Mouse (Mus musculus): ENCODE results near the gene Cib1.

The Cib1 gene

GRCm38 (mm10) chr7:80231971-80232488 is 583 bp downstream of the Cib1 start:
- no peak for DNase-seq

- DNase-seq, result no peak
These were observed 2.4 kb downstream of the Cib1 start for GRCm38 (mm10) chr7:80230196-80230595.

- DNase-seq, result no peak
These were observed 5.5 kb downstream of the Cib1 start for GRCm38 (mm10) chr7:80227065-80227464.

GRCm38 (mm10) chr7:80221179-80221750 is 11.3 kb downstream of the Cib1 start:
- no peak for DNase-seq

GRCm38 (mm10) chr7:80220237-80220797 is 12.3 kb downstream of the Cib1 start:
- no peak for DNase-seq

GRCm38 (mm10) chr7:80218666-80219065 is 13.9 kb downstream of the Cib1 start:
- DNase-seq, result no peak

GRCm38 (mm10) chr7:80216566-80216965 is 16.0 kb downstream of the Cib1 start:
- no peak for DNase-seq

- DNase-seq, result peak; percentile 89
These were observed 17.2 kb downstream of the Cib1 start for GRCm38 (mm10) chr7:80215398-80215797.

GRCm38 (mm10) chr7:80214459-80214858 is 18.2 kb downstream of the Cib1 start:
- no peak for DNase-seq

GRCm38 (mm10) chr7:80213604-80214003 is 19.0 kb downstream of the Cib1 start:
- DNase-seq, result no peak

GRCm38 (mm10) chr7:80210982-80211381 is 21.6 kb downstream of the Cib1 start:
- no peak for DNase-seq

GRCm38 (mm10) chr7:80209669-80210068 is 22.9 kb downstream of the Cib1 start:
- peak; percentile 70 for DNase-seq

GRCm38 (mm10) chr7:80208738-80209430 is 23.7 kb downstream of the Cib1 start:
- no peak for DNase-seq

GRCm38 (mm10) chr7:80208026-80208642 is 24.5 kb downstream of the Cib1 start:
- DNase-seq, result no peak

- no peak for DNase-seq
These were observed 25.3 kb downstream of the Cib1 start for GRCm38 (mm10) chr7:80207314-80207731.

- DNase-seq, result no peak
These were observed 26.7 kb downstream of the Cib1 start for GRCm38 (mm10) chr7:80205705-80206589.

GRCm38 (mm10) chr7:80204961-80205360 is 27.7 kb downstream of the Cib1 start:
- DNase-seq, result peak; percentile 62

GRCm38 (mm10) chr7:80204362-80204761 is 28.3 kb downstream of the Cib1 start:
- DNase-seq, result peak; percentile 43

- DNase-seq, result no peak
These were observed 28.9 kb downstream of the Cib1 start for GRCm38 (mm10) chr7:80203638-80204096.

GRCm38 (mm10) chr7:80202961-80203360 is 29.7 kb downstream of the Cib1 start:
- no peak for DNase-seq

GRCm38 (mm10) chr7:80201888-80202540 is 30.6 kb downstream of the Cib1 start:
- no peak for DNase-seq

GRCm38 (mm10) chr7:80200963-80201539 is 31.6 kb downstream of the Cib1 start:
- no peak for DNase-seq

All from thymus, postnatal 25 days (tissue).